Mouse (Mus musculus): ENCODE data around the gene Olfr370.

DNA sequence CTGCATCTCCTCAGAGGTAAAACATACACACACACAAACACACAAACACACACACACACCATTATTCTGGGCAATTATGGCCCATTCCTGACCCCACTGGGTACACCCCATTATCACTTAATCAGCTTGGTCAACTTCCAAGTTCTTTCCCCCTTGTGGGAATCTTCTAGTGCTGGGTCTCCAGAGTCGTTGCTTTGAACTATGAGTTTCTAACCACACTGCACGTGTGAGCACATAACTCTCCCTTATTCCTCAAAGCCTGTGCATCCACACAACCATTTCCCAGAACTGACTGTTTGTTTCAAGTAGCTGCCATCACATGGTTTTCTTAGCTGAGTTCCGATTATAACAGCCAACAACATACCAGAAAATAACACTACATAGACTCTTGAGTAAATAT, 15.1 kb upstream of the Olfr370 start:
- TF ChIP-seq CTCF (IDR thresholded peaks at IDR 0.05; ENCODE audit: low read depth): no peak
- TF ChIP-seq EP300 (IDR thresholded peaks at IDR 0.05; ENCODE audit: low read depth): no peak

Data from heart, postnatal 0 days (tissue).